Mouse (Mus musculus): ENCODE data around the gene Fam173a. TPM values are rescaled to one million over a fixed set of nuclear protein-coding genes. Genes with fewer than 3 reads are reported as not detected.
A peak's percentile ranks its signal among the peaks of the same experiment; 100 is the strongest.
"Not testable (repeated sequence)": the region's sequence is repeated elsewhere in the genome, so short reads cannot be mapped to it uniquely, and the experiment has no call there.

Fam173a gene
- polyA plus RNA-seq, 1 experiment from 2014 or later, result 99.3 TPM

- Histone ChIP-seq H3K27me3 (peaks cover 52% of the 10 kb centered on the region), H3K9me3 (replicated peaks) (no peaks in the 10 kb centered on the region)
- 78% methylated on average over 4 of the region's 4 CpGs for WGBS
These were observed 18.2 kb upstream of the Fam173a start for GRCm38 (mm10) chr17:25810890-25811289.

GRCm38 (mm10) chr17:25809606-25810340 is 17.1 kb upstream of the Fam173a start:
- H3K4me3 ChIP-seq (replicated peaks), result peak overlapping the region; percentile 71
- no peaks in the 10 kb centered on the region for H3K36me3 ChIP-seq
- H3K9me3 ChIP-seq (replicated peaks), result no peaks in the 10 kb centered on the region
- no peak overlapping the region for H3K27ac ChIP-seq (replicated peaks)
- WGBS, result 8% methylated on average over 25 of the region's 25 CpGs
- ATAC-seq (ENCODE audit: insufficient number of reproducible peaks, low FRiP score, low TSS enrichment, low read depth), result peak; percentile 12; the same call in 1 of the 2 replicates
- H3K27me3 ChIP-seq, result peaks cover 52% of the 10 kb centered on the region
- peak overlapping the region; percentile 97 for H3K4me2 ChIP-seq (replicated peaks)
- H3K9ac ChIP-seq, result peak overlapping the region; percentile 48
- peaks cover 24% of the 10 kb centered on the region for H3K4me1 ChIP-seq

More at GRCm38 (mm10) chr17:25810890-25811289, 18.2 kb upstream of the Fam173a start:
- no peak overlapping the region for H3K27ac ChIP-seq (replicated peaks)
- H3K9ac ChIP-seq, result no peak overlapping the region
- H3K4me1 ChIP-seq, result peaks cover 24% of the 10 kb centered on the region
- no peak overlapping the region for H3K4me2 ChIP-seq (replicated peaks)
- ATAC-seq (ENCODE audit: insufficient number of reproducible peaks, low FRiP score, low TSS enrichment, low read depth), result no peak
- no peak overlapping the region for H3K4me3 ChIP-seq (replicated peaks)
- H3K36me3 ChIP-seq, result no peaks in the 10 kb centered on the region

GRCm38 (mm10) chr17:25808789-25809605 is 16.3 kb upstream of the Fam173a start, which contains the start of gene Fbxl16:
TSS of gene Fbxl16 (plus strand) at chr17:25809085.
- peak; percentile 85 for ATAC-seq (ENCODE audit: insufficient number of reproducible peaks, low FRiP score, low TSS enrichment, low read depth)
- H3K27ac ChIP-seq (replicated peaks), result no peak within 1 kb of the TSS
- peaks cover 24% of the 10 kb centered on the region for H3K4me1 ChIP-seq
- peak within 1 kb of the TSS; percentile 97 for H3K4me2 ChIP-seq (replicated peaks)
- H3K36me3 ChIP-seq, result no peaks in the 10 kb centered on the region
- 1% methylated on average over 89 of the region's 100 CpGs for WGBS
- H3K27me3 ChIP-seq, result peaks cover 52% of the 10 kb centered on the region
- H3K9me3 ChIP-seq (replicated peaks), result no peaks in the 10 kb centered on the region
- H3K4me3 ChIP-seq (replicated peaks), result peak within 1 kb of the TSS; percentile 71
- H3K9ac ChIP-seq, result peak within 1 kb of the TSS; percentile 48

DNA sequence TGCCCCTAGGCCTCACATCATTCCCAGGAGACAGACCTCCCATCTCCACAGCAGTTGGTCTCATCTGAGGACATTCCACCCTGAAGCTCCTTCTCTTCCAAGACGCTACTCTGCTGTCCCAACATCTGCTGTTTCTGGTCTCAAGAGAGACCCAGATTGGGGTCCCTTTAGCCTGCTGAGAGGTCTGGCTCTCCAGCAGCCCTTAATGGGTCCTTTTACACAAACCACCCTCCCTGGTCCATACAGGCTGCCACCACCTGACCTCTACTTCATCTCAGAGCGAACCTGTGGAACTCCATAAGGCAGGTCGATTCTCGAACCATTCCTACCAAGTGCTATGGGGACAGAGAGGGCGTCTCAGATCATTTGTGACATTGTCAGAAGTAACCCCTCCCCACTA is 15.3 kb upstream of the Fam173a start:
- Histone ChIP-seq H3K27ac (replicated peaks) (no peak overlapping the region), H3K27me3 (peaks cover 51% of the 10 kb centered on the region), H3K4me3 (replicated peaks) (peak overlapping the region; percentile 71), H3K36me3 (no peaks in the 10 kb centered on the region), H3K4me1 (peaks cover 18% of the 10 kb centered on the region), H3K9me3 (replicated peaks) (no peaks in the 10 kb centered on the region), H3K9ac (no peak overlapping the region), H3K4me2 (replicated peaks) (peak overlapping the region; percentile 97)
- WGBS, result 40% methylated on average over 5 of the region's 5 CpGs
- no peak for ATAC-seq (ENCODE audit: insufficient number of reproducible peaks, low FRiP score, low TSS enrichment, low read depth)

GRCm38 (mm10) chr17:25807452-25807851 is 14.8 kb upstream of the Fam173a start:
- not testable (repeated sequence) for H3K27ac ChIP-seq (replicated peaks); H3K4me2 ChIP-seq (replicated peaks); ATAC-seq (ENCODE audit: insufficient number of reproducible peaks, low FRiP score, low TSS enrichment, low read depth); H3K9me3 ChIP-seq (replicated peaks); H3K9ac ChIP-seq; H3K36me3 ChIP-seq; H3K4me3 ChIP-seq (replicated peaks)
- H3K4me1 ChIP-seq, result peaks cover 17% of the 10 kb centered on the region
- 49% methylated on average over 2 of the region's 2 CpGs for WGBS
- peaks cover 48% of the 10 kb centered on the region for H3K27me3 ChIP-seq

DNA sequence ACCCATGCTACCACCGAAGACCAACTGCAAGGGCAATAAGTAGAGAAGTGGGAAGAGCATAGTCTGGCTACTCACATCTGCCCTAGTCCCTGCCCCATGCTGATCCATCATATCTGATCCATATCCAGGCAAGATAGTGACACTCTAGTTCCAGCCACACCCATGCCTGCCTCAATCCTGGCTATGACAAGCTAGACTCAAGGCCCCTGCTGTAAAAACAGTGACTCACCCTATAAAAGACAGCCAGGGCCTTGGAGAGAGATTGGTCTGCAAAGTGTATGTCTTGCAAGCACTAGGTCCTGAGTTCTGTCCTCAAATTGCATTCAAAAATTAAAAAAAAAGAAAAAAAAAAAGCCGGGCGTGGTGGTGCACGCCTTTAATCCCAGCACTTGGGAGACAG is 13.8 kb upstream of the Fam173a start:
- Histone ChIP-seq H3K27ac (replicated peaks) (no peak overlapping the region), H3K27me3 (peaks cover 45% of the 10 kb centered on the region), H3K4me1 (peaks cover 17% of the 10 kb centered on the region), H3K9me3 (replicated peaks) (no peaks in the 10 kb centered on the region), H3K36me3 (no peaks in the 10 kb centered on the region), H3K9ac (no peak overlapping the region), H3K4me2 (replicated peaks) (no peak overlapping the region), H3K4me3 (replicated peaks) (no peak overlapping the region)
- WGBS, result 79% methylated on average over 4 of the region's 4 CpGs
- ATAC-seq (ENCODE audit: insufficient number of reproducible peaks, low FRiP score, low TSS enrichment, low read depth), result no peak

- Histone ChIP-seq H3K4me2 (replicated peaks) (no peak overlapping the region), H3K4me3 (replicated peaks) (no peak overlapping the region), H3K27ac (replicated peaks) (no peak overlapping the region), H3K9me3 (replicated peaks) (no peaks in the 10 kb centered on the region), H3K4me1 (no peaks in the 10 kb centered on the region), H3K9ac (no peak overlapping the region), H3K27me3 (peaks cover 10% of the 10 kb centered on the region), H3K36me3 (no peaks in the 10 kb centered on the region)
- ATAC-seq (ENCODE audit: insufficient number of reproducible peaks, low FRiP score, low TSS enrichment, low read depth), result peak; percentile 72
- 11% methylated on average over 10 of the region's 10 CpGs for WGBS
These were observed 10.3 kb upstream of the Fam173a start for GRCm38 (mm10) chr17:25802825-25803517.

- Histone ChIP-seq H3K27me3 (peaks cover 8% of the 10 kb centered on the region; the same call in 1 of the 2 replicates), H3K36me3 (no peaks in the 10 kb centered on the region), H3K27ac (replicated peaks) (no peak overlapping the region), H3K4me3 (replicated peaks) (no peak overlapping the region), H3K4me2 (replicated peaks) (no peak overlapping the region), H3K9ac (no peak overlapping the region), H3K9me3 (replicated peaks) (no peaks in the 10 kb centered on the region), H3K4me1 (peaks cover 11% of the 10 kb centered on the region)
- WGBS, result 5% methylated on average over 6 of the region's 6 CpGs
- ATAC-seq (ENCODE audit: insufficient number of reproducible peaks, low FRiP score, low TSS enrichment, low read depth), result no peak
These were observed 8.3 kb upstream of the Fam173a start for GRCm38 (mm10) chr17:25801029-25801428.

DNA sequence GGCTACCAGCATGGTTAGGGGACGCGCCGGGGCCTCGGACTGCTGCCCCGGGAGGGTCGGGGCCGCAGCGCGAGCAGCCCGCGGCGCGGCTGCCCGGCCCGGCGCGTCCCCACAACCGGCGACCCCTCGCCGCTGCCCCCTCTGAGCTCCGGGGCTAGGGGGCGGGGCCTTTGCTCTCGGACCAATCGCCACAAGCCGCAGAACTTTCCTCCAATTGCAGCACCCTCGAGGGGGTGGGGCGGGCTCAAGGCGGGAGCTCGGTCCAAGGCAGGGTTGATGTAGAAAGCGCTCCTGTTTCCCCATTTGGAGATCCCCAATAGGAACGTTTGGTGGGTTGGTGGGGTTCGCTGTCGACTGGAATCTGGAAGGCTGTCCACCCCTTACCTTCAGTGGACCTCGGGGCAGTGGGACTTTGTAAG is 4.3 kb upstream of the Fam173a start, which contains the start of gene Metrn:
Gene Metrn (minus strand): TSS at position 186 of the 419 bp plus-strand sequence.
- Histone ChIP-seq H3K4me2 (replicated peaks) (peak within 1 kb of the TSS; percentile 89), H3K9ac (peak within 1 kb of the TSS; percentile 33), H3K36me3 (0 out of 2 replicates have a peak, but pooled peaks cover 3% of the 10 kb centered on the region), H3K27me3 (peaks cover 1% of the 10 kb centered on the region; the same call in 1 of the 2 replicates), H3K4me3 (replicated peaks) (peak within 1 kb of the TSS; percentile 66), H3K27ac (replicated peaks) (no peak within 1 kb of the TSS; the same call in 1 of the 2 replicates), H3K9me3 (replicated peaks) (no peaks in the 10 kb centered on the region), H3K4me1 (peaks cover 31% of the 10 kb centered on the region)
- ATAC-seq (ENCODE audit: insufficient number of reproducible peaks, low FRiP score, low TSS enrichment, low read depth), result peak; percentile 87
- under 1% methylated on average over 35 of the region's 35 CpGs for WGBS

DNA sequence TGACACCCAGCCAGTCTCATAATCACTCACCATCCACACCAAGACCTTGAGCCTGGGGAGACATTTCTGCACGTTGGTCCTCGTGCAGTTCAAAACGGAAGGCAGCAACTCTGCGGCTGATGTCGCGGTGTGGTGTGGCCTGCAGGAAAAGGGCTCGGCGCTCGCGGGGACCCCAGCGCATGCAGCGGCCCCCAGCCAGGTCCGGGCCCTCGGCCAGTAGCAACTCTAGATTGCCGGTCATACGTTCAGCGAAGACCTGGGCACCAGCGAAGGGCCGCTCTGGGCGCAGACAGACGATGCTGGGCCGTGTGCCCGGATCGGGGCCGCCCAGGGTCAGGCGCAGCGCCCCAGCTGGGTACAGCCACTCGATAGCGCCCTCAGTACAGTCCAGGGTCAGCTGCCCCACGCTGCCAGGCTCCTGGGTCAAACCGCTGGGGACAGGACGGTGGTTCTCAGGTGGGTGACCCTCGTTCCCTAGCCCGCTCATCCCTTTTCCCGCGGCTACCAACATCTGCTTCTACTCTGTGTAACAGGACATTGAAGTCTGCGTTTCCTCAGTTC is 3.6 kb upstream of the Fam173a start:
- Histone ChIP-seq H3K36me3 (0 out of 2 replicates have a peak, but pooled peaks cover 3% of the 10 kb centered on the region), H3K9me3 (replicated peaks) (no peaks in the 10 kb centered on the region), H3K27ac (replicated peaks) (no peak overlapping the region; the same call in 1 of the 2 replicates), H3K4me2 (replicated peaks) (peak overlapping the region; percentile 89), H3K4me3 (replicated peaks) (peak overlapping the region; percentile 66), H3K27me3 (no peaks in the 10 kb centered on the region), H3K9ac (peak overlapping the region; percentile 33), H3K4me1 (peaks cover 38% of the 10 kb centered on the region)
- ATAC-seq (ENCODE audit: insufficient number of reproducible peaks, low FRiP score, low TSS enrichment, low read depth), result no peak; the same call in 1 of the 2 replicates
- 1% methylated on average over 37 of the region's 37 CpGs for WGBS
